Mouse (Mus musculus) left cerebral cortex, postnatal 36 days (tissue): ENCODE data around the gene Epor. TPM values are rescaled to one million over a fixed set of nuclear protein-coding genes. Genes with fewer than 3 reads are reported as not detected.
A peak's percentile ranks its signal among the peaks of the same experiment; 100 is the strongest.

Experiments used
- DNase-seq, 2 experiments: peaks; one replicate each; pipeline ENCODE4 v3.0.0; 2021 to 2022; ENCODE audit warnings: low spot score in 2 of 2, mixed read lengths in 1 of 2
- intact Hi-C: fragments of 180-260 bp; cut with DNase I; formaldehyde crosslinking; loops from one replicate; pipeline ENCODE4 v1.15.1; 2025
- total RNA-seq, 2 experiments: library from RNA; stranded (reverse); gene quantifications; 2 replicates each; pipeline ENCODE4 v1.2.3; 2021

The Epor gene
- total RNA-seq: 10 to 100 TPM in 1 of 2 experiments, 1 to 10 TPM in 1; 7.7 to 11.6 TPM

DNA sequence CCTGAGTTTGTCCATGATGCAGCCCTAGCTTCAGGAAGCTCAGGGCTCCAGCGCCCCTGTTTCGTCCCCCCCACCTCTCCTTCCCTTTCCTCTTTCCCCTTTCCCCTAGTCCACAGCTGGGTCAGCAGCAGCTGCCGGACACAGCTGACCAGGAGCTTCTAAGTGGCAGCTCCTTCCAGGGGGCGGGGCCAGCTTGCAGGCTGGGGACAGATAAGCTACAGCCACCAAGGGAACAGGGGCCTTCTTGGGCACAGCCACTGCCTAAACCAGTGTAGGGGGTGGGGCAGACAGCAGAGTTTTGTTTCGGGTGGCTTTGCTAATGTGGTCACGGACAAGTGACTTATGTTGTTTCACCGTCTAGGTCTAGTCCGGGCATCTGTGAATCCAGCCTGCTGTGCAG is at the start of gene Epor:
Epor (minus strand) TSS at position 90 of the 400 bp plus-strand sequence.
- intact Hi-C loops: loop anchor here (5.0 kb wide), 1 partner anchor 89 kb away; the partner anchor contains the start of gene Elavl3
- no peak for DNase-seq

GRCm38 (mm10) chr9:22012731-22013130 is 49.4 kb upstream of the Epor start:
- intact Hi-C loops: no loop called here
- no peak for DNase-seq

DNA sequence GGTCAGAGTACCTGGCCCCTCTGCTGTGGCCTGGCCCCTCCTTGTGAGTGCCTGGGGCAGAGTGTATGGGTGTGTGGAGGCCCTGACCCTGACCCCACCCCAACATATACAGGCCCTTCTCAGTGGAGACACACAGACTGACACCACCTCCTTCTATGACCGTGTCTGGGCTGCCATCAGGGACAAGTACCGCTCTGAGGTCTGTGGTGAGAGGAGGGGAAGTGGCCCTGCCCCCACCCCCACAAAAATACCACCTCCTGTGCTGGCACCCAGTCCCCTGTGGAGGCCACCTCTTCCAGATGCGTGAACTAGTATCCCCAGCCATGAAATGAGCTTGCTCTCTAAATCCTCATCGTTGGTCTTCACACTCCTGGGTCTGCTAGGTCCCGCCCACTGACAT is 47.7 kb upstream of the Epor start:
- no peak for DNase-seq
- intact Hi-C loops: no loop called here

GRCm38 (mm10) chr9:22004546-22004945 is 41.2 kb upstream of the Epor start:
- intact Hi-C loops: no loop called here
- no peak for DNase-seq

- DNase-seq: no peak
- intact Hi-C loops: loop anchor here (2.0 kb wide), 1 partner anchor 48 kb away; the partner anchor contains the start of gene Swsap1
These were observed 39.9 kb upstream of the Epor start for GRCm38 (mm10) chr9:22003163-22003554.

DNA sequence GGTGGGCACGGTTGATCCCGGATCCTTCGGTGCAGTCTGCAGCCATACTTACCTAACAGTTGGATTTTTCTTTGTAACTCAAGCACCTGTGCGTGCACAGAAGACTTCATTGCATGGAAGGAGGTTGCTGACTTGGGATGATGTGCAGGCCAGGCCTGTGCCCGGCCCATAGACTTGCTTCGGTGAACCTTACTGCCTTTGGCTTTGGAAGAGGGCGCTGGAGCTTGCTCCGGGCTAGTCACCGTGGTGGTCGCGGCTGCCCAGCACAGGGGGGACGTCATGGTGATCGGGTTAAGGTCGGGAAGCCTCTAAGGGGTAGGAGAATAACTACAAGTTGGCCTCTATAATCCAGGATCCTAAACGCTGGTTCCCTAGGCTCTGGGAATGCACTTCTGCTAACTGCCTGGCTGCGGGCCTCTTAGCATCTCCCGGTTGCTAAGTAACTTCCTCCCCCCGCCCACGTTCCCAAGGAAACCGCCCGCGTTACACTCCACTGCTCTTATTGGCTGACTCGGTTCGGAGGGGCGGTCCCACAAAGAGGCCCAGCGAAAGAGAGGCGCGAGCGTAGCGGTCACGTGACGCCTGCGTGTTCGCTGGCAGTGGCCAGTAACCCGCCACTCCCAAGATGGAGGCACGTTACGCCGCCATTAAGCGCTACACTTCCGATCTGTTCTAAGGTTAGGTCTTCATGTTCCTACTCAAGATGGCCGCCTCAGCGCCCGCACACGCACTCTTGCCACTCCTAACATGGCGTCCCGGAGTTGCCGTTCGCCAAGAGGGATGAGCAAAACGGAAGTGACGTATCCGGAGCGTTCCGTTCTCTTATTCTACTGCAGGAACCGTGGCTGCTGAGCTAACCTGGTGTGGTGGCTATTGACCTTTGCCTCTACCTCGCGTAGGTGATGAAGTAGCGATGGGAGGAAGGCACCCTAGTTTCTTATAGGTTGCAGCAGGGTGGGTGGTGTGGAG is 39.2 kb upstream of the Epor start, which contains the start of the genes Ccdc151 and Prkcsh:
Ccdc151 (minus strand) TSS at position 441 of the 969 bp plus-strand sequence.
Prkcsh (plus strand) TSS at position 613 of the 969 bp plus-strand sequence.
- DNase-seq: peak; percentile 99
- intact Hi-C loops: loop anchor here (2.0 kb wide), 1 partner anchor 48 kb away; the partner anchor contains the start of gene Swsap1

- intact Hi-C loops: loop anchor here (2.0 kb wide), 1 partner anchor 47 kb away; the partner anchor contains the start of gene Swsap1
- no peak for DNase-seq
These were observed 38.3 kb upstream of the Epor start for GRCm38 (mm10) chr9:22001633-22002032.

GRCm38 (mm10) chr9:22000296-22000695 is 37.0 kb upstream of the Epor start:
- intact Hi-C loops: no loop called here
- no peak for DNase-seq

DNA sequence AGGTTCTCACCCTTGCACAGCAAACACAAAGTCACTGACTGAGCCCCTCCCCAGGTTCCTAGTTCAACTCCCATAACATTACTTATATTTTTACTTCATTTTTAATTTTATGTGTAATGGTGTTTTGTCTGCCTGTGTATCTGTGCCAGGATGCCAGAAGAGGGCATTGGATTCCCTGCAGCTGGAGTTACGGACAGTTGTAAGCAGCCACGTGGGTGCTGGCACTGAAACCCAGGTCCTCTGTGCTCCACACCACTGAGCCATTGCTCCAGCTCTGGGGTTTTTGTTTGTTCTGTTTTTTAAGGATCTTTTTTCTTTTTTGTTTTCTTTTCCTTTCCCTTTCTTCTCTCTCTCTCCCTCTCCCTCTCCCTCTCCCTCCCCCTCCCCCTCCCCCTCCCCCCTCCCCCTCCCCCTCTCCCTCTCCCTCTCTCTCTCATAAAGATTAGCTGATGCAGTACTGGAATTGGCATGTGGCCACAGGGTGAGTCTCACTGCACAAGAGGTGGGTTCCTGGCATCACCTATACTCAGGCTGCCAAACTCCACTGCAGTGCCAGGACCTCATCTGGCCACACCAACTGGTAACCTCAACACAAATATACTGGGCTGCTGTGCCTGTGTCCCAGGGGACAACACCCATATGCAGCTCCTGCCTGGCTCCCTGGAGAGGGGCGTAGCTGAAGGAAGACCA is 33.0 kb upstream of the Epor start:
- intact Hi-C loops: no loop called here
- DNase-seq: no peak

DNA sequence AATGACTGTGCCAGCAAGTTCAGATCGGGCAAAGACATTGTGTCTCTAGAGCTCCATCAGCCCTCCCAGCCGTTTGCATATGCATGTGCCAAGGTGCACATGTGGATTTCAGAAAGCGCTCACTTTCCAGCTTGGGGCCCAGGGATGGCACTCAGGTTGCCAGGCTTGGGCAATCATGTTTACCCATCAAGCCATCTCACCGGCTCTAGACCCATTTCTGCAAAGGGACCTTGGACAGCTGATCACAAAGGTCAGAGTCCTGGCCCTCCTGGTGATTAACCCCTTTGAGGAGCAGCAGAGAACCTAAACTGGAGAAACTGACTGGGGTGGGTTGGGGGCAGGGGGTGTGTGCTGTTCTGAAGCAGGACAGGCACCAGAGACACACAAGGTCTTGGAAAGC is 28.9 kb upstream of the Epor start:
- no peak for DNase-seq
- intact Hi-C loops: no loop called here

DNA sequence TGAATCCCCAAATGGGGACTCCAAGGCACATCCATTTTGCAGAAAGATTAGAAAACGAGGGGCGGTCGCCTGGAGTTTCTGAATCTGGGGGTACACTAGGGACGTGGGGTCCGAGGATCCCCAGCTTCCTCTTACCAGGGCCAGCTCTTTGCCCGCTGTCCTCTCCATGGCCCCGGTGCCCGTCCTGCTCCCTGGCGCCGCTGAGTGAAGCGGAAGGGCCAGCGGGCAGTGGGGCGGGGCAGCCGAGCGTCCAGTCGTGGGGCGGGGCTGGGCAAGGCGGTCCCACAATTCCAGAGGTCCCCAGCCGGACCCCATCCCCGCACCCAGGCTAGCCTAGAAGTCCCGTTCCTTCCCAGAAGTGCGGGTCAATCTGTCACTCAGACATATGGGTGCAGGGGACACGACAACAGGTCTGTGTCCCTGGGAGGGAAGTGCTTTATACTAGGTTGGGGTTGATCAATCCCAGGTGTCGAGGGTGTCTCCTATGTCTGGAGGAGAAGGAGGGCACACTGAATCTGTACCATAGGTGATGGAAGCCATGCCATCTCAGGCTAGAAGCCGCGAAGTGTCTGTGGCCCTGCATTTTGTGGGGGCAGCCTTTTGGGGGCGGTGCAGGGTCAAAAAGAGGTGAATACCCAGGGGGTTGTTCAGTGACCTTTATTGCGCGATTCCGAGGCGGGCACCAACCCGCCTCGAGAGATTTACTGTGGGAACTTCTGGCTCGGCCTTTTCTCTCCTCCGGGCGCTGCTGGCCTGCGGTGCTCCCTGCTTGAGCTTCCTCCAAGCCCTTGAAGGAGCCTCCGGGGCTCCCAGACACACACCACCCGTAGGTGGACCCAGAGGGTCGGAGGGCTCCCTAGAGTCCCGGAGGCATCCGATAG is 26.2 kb upstream of the Epor start, which contains the start of gene Rgl3:
Rgl3 (minus strand) TSS at position 217 of the 881 bp plus-strand sequence.
- no peak for DNase-seq
- intact Hi-C loops: no loop called here

- intact Hi-C loops: no loop called here
- DNase-seq: no peak
These were observed 25.3 kb upstream of the Epor start for GRCm38 (mm10) chr9:21988421-21989101.

GRCm38 (mm10) chr9:21987592-21988342 is 24.5 kb upstream of the Epor start:
- intact Hi-C loops: no loop called here
- no peak for DNase-seq

DNA sequence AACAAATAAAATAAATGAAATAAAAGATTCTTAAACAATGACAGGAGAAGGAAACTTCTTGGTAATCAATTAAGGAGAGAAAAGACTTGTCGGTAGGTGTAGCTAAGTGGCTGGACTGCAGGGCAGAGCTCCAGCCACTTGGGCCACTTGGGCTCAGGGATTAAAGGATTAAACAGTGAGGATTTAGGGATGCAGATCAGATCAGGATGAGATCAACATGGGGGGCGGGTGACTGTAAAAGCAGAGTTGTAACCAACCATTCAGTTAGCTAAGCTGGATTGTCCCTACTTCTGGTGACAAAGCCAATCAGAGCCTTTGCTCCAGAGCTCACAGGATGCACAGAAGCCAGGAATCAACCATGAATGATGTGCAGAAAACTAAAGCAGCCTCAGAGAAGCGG is 20.6 kb upstream of the Epor start:
- no peak for DNase-seq
- intact Hi-C loops: no loop called here

- intact Hi-C loops: loop anchor here (10.0 kb wide), 1 partner anchor 166 kb away; no protein-coding TSS in a partner anchor
- DNase-seq: no peak
These were observed 15.3 kb upstream of the Epor start for GRCm38 (mm10) chr9:21978398-21979128.

DNA sequence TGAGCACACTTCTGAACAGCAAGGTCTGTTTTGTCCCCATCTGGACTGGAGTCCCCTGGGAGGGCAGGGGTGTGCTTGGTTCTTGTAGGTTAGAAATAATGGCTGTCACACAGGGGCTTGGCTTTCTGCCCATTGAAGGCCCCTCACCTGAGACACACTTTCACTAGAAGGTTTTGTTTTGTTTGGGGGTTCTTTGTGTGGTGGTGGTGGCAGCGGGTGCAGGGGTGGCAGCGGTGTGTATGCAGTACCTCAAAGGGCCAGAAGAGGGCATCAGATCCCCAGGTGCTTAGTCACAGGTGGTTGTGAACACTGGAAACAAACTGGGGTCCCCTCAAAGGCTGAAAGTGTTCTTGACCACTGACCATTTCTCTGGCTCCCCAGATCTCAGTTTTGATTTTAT is 14.7 kb upstream of the Epor start:
- DNase-seq: no peak
- intact Hi-C loops: loop anchor here (10.0 kb wide), 1 partner anchor 167 kb away; no protein-coding TSS in a partner anchor

DNA sequence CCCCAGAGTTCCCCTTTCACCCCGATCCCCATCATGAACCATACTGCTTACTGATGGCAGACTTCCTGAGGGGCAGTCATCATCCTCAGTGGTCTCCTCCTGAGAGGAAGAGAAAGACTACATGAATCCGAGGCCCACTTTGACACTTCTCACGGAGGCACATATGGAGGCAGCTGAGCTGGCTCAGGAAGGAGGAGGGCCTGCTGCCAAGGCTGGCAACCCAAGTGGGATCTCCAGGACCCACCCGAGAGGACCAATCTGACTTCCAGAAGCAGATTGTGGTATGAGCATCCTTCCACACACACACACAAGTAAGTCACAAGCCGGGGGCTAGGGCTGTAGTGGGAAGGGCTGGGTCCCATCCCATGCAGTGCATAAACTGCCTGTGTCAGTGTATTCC is 14.0 kb upstream of the Epor start:
- intact Hi-C loops: loop anchor here (10.0 kb wide), 1 partner anchor 167 kb away; no protein-coding TSS in a partner anchor
- DNase-seq: no peak
